Mouse (Mus musculus): ENCODE results near the gene Pfkm. TPM values are rescaled to one million over a fixed set of nuclear protein-coding genes. Genes with fewer than 3 reads are reported as not detected.

Pfkm gene
- polyA plus RNA-seq, 1 experiment = 36.4 TPM

DNA sequence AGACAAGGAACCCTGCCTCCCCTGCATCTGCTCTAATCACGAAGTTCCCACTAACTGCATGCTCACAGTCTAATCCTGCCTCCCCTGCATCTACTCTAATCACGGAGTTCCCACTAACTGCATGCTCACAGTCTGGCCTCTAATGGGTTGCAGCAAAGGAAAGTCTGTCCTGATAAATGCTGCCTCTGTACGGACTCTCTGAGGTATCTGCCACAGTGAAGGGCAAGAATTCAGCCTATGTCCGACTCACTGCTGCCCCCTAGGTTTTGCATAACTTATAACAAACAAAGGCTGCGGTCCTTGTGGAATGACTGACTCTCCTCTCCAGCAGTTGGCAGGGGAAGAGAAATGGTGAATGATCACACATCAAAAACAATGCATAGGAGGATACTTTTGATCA lies 37.1 kb upstream of the Pfkm start:
- H3K27me3 ChIP-seq (ENCODE audit: control insufficient read depth, insufficient read depth, insufficient read length) = no peaks in the 10 kb centered on the region
- no peak overlapping the region for H3ac ChIP-seq (ENCODE audit: control insufficient read depth, insufficient read length, low read depth)
- H3K79me2 ChIP-seq (ENCODE audit: control insufficient read depth, insufficient read depth) = no peaks in the 10 kb centered on the region
- TF ChIP-seq FOSL1 (IDR thresholded peaks at IDR 0.05; ENCODE audit: insufficient read depth, low read length, poor library complexity, severe bottlenecking) (no peak), USF1 (IDR thresholded peaks at IDR 0.05; ENCODE audit: low read depth) (no peak), MAX (IDR thresholded peaks at IDR 0.05) (no peak), CEBPB (IDR thresholded peaks at IDR 0.05; ENCODE audit: low read depth) (no peak), MYOG (IDR thresholded peaks at IDR 0.05; ENCODE audit: control insufficient read depth, extremely low read depth, insufficient read length) (no peak), CTCF (IDR thresholded peaks at IDR 0.05; ENCODE audit: control insufficient read depth, insufficient read depth, insufficient read length) (no peak), MYOD1 (IDR thresholded peaks at IDR 0.05; ENCODE audit: control insufficient read depth, insufficient read length, low read depth) (no peak)
- peaks cover 86% of the 10 kb centered on the region for H3K36me3 ChIP-seq (ENCODE audit: control insufficient read depth, insufficient read depth)
- no peaks in the 10 kb centered on the region for H3K79me3 ChIP-seq (ENCODE audit: low read depth)
- no peak overlapping the region for H3K4me3 ChIP-seq (ENCODE audit: insufficient read depth, poor library complexity, severe bottlenecking)

DNA sequence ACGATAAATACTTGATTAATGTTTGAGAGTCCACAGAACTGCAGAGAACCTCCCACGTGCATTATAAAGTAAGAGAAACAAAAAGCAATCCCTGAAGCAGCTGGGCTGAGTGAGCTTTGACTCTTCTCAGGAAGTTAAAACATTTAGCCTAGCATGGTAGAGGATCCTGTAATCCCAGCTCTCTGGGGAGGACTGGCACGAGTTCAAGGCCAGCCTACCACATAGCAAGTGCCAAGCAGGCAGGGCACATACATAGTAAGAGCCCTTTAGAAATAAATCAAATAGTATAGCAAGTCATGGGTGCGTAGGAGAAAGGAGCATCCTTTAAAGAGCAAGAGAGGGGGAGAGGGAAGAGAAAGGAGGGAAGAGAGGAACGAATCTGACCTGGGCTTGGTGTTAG lies 26.5 kb upstream of the Pfkm start:
- Histone ChIP-seq H3K79me3 (ENCODE audit: low read depth) (no peaks in the 10 kb centered on the region), H3K79me2 (ENCODE audit: control insufficient read depth, insufficient read depth) (peaks cover 12% of the 10 kb centered on the region), H3K27me3 (ENCODE audit: control insufficient read depth, insufficient read depth, insufficient read length) (no peaks in the 10 kb centered on the region), H3ac (ENCODE audit: control insufficient read depth, insufficient read length, low read depth) (no peak overlapping the region), H3K4me3 (ENCODE audit: insufficient read depth, poor library complexity, severe bottlenecking) (no peak overlapping the region), H3K36me3 (ENCODE audit: control insufficient read depth, insufficient read depth) (peaks cover 98% of the 10 kb centered on the region)
- TF ChIP-seq USF1 (IDR thresholded peaks at IDR 0.05; ENCODE audit: low read depth) (no peak), MYOD1 (IDR thresholded peaks at IDR 0.05; ENCODE audit: control insufficient read depth, insufficient read length, low read depth) (no peak), FOSL1 (IDR thresholded peaks at IDR 0.05; ENCODE audit: insufficient read depth, low read length, poor library complexity, severe bottlenecking) (no peak), CTCF (IDR thresholded peaks at IDR 0.05; ENCODE audit: control insufficient read depth, insufficient read depth, insufficient read length) (no peak), MYOG (IDR thresholded peaks at IDR 0.05; ENCODE audit: control insufficient read depth, extremely low read depth, insufficient read length) (no peak), MAX (IDR thresholded peaks at IDR 0.05) (no peak), CEBPB (IDR thresholded peaks at IDR 0.05; ENCODE audit: low read depth) (no peak)

DNA sequence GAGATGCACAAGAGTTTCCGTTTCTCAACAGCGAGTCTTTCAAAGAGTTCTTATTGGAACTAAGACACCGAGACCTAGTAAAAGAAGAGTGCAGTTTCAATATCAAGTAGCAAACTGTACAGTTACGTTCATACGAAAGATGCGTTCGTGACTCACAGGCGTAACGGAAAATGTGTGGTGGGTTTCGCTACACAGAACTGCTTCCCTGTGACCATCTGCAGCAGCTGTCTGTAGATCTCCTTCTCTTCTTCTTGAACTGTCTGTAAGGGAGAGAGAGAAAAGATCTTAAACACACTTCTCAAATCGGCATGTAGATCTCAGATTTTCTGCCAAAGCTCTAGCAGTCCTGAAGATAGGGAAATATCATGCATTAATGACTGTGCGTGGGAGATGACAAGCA lies 25.8 kb upstream of the Pfkm start:
- Histone ChIP-seq H3K79me3 (ENCODE audit: low read depth) (no peaks in the 10 kb centered on the region), H3K4me3 (ENCODE audit: insufficient read depth, poor library complexity, severe bottlenecking) (no peak overlapping the region), H3K36me3 (ENCODE audit: control insufficient read depth, insufficient read depth) (peaks cover 96% of the 10 kb centered on the region), H3ac (ENCODE audit: control insufficient read depth, insufficient read length, low read depth) (no peak overlapping the region), H3K79me2 (ENCODE audit: control insufficient read depth, insufficient read depth) (peaks cover 19% of the 10 kb centered on the region), H3K27me3 (ENCODE audit: control insufficient read depth, insufficient read depth, insufficient read length) (no peaks in the 10 kb centered on the region)
- no peak for TF ChIP-seq CTCF (IDR thresholded peaks at IDR 0.05; ENCODE audit: control insufficient read depth, insufficient read depth, insufficient read length)
- no peak for TF ChIP-seq FOSL1 (IDR thresholded peaks at IDR 0.05; ENCODE audit: insufficient read depth, low read length, poor library complexity, severe bottlenecking)
- no peak for TF ChIP-seq MYOD1 (IDR thresholded peaks at IDR 0.05; ENCODE audit: control insufficient read depth, insufficient read length, low read depth)
- TF ChIP-seq USF1 (IDR thresholded peaks at IDR 0.05; ENCODE audit: low read depth) = no peak
- TF ChIP-seq MAX (IDR thresholded peaks at IDR 0.05) = no peak
- TF ChIP-seq CEBPB (IDR thresholded peaks at IDR 0.05; ENCODE audit: low read depth) = no peak
- no peak for TF ChIP-seq MYOG (IDR thresholded peaks at IDR 0.05; ENCODE audit: control insufficient read depth, extremely low read depth, insufficient read length)

DNA sequence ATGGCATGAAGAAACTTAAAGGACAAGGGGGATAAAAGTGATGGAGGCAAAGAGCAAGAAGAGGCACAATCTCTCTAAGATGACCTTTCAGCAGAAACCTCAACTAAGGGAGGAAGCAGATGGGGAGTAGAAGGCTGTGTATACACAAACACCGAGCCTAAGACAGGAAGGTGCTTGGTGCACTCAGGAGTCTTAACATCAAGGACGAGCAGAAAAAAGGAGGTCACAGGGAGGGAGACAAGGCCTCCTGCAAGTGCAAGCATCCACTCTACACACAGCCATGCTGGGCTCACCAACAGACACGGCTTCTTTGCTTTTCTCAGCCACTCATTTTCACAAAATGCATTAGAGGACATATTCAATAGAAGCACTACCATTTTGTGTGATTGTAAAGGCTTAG lies 24.9 kb upstream of the Pfkm start:
- TF ChIP-seq CEBPB (IDR thresholded peaks at IDR 0.05; ENCODE audit: low read depth) (no peak), CTCF (IDR thresholded peaks at IDR 0.05; ENCODE audit: control insufficient read depth, insufficient read depth, insufficient read length) (no peak), FOSL1 (IDR thresholded peaks at IDR 0.05; ENCODE audit: insufficient read depth, low read length, poor library complexity, severe bottlenecking) (no peak), MYOG (IDR thresholded peaks at IDR 0.05; ENCODE audit: control insufficient read depth, extremely low read depth, insufficient read length) (no peak), MAX (IDR thresholded peaks at IDR 0.05) (no peak), MYOD1 (IDR thresholded peaks at IDR 0.05; ENCODE audit: control insufficient read depth, insufficient read length, low read depth) (no peak), USF1 (IDR thresholded peaks at IDR 0.05; ENCODE audit: low read depth) (no peak)
- Histone ChIP-seq H3ac (ENCODE audit: control insufficient read depth, insufficient read length, low read depth) (no peak overlapping the region), H3K79me3 (ENCODE audit: low read depth) (no peaks in the 10 kb centered on the region), H3K36me3 (ENCODE audit: control insufficient read depth, insufficient read depth) (peaks cover 97% of the 10 kb centered on the region), H3K27me3 (ENCODE audit: control insufficient read depth, insufficient read depth, insufficient read length) (no peaks in the 10 kb centered on the region), H3K4me3 (ENCODE audit: insufficient read depth, poor library complexity, severe bottlenecking) (no peak overlapping the region), H3K79me2 (ENCODE audit: control insufficient read depth, insufficient read depth) (peaks cover 28% of the 10 kb centered on the region)

DNA sequence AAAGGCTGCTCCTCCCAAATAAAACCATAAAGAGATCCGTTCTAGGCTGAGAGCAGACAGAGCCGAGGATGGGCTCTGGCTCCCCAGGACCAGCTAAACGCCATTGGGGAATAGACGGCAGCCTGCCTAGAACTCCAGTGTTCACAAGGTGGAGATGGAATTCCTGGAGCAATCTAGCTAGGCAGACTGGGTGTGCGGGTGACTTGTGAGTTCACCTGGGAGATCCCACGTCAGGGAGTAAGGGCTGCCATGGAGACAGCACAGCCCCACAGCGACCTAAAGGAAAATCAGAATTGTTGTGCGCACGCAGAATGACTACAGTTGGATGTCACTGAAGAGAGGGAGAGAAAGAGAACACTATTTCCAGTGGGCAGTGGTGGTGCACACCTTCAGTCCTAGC lies 23.9 kb upstream of the Pfkm start:
- Histone ChIP-seq H3K36me3 (ENCODE audit: control insufficient read depth, insufficient read depth) (peaks cover 97% of the 10 kb centered on the region), H3ac (ENCODE audit: control insufficient read depth, insufficient read length, low read depth) (no peak overlapping the region), H3K27me3 (ENCODE audit: control insufficient read depth, insufficient read depth, insufficient read length) (no peaks in the 10 kb centered on the region), H3K4me3 (ENCODE audit: insufficient read depth, poor library complexity, severe bottlenecking) (no peak overlapping the region), H3K79me2 (ENCODE audit: control insufficient read depth, insufficient read depth) (peaks cover 38% of the 10 kb centered on the region), H3K79me3 (ENCODE audit: low read depth) (peaks cover 1% of the 10 kb centered on the region)
- no peak for TF ChIP-seq CEBPB (IDR thresholded peaks at IDR 0.05; ENCODE audit: low read depth)
- no peak for TF ChIP-seq MYOG (IDR thresholded peaks at IDR 0.05; ENCODE audit: control insufficient read depth, extremely low read depth, insufficient read length)
- TF ChIP-seq MAX (IDR thresholded peaks at IDR 0.05) = no peak
- no peak for TF ChIP-seq USF1 (IDR thresholded peaks at IDR 0.05; ENCODE audit: low read depth)
- TF ChIP-seq FOSL1 (IDR thresholded peaks at IDR 0.05; ENCODE audit: insufficient read depth, low read length, poor library complexity, severe bottlenecking) = no peak
- no peak for TF ChIP-seq CTCF (IDR thresholded peaks at IDR 0.05; ENCODE audit: control insufficient read depth, insufficient read depth, insufficient read length)
- TF ChIP-seq MYOD1 (IDR thresholded peaks at IDR 0.05; ENCODE audit: control insufficient read depth, insufficient read length, low read depth) = no peak
